8 mouse cellular contexts compared by ENCODE assay signal in genomic region chr7:122390200-122390599, GRCm38 (mm10).
DNase-seq lines count a peak whose midpoint lies in the region; ATAC-seq and TF ChIP-seq lines count a peak whose summit lies in the region.

No protein-coding gene starts in this region.

- H3K4me3 ChIP-seq in heart, embryonic 15.5 days, result no peak overlapping the region
- H3K4me3 ChIP-seq in G1E (ENCODE audit: low read depth, low read length), result peak overlapping the region; percentile 4; the same call in 1 of the 2 replicates
- no peak overlapping the region for H3K4me3 ChIP-seq in neural tube, embryonic 14.5 days (ENCODE audit: low read depth, low read length)

- no peak overlapping the region for H3K27ac ChIP-seq in heart, embryonic 15.5 days
- no peak overlapping the region for H3K27ac ChIP-seq in neural tube, embryonic 14.5 days (ENCODE audit: low read depth, low read length)

- 49% methylated on average over 5 of the region's 5 CpGs for WGBS in heart, embryonic 15.5 days
- WGBS in neural tube, embryonic 14.5 days, result 33% methylated on average over 5 of the region's 5 CpGs

- TF ChIP-seq CTCF in G1E (IDR thresholded peaks at IDR 0.05; ENCODE audit: low read depth, low read length), result no peak

- H3K36me3 ChIP-seq in heart, embryonic 15.5 days, result no peaks in the 10 kb centered on the region
- no peaks in the 10 kb centered on the region for H3K36me3 ChIP-seq in G1E (replicated peaks)
- no peaks in the 10 kb centered on the region for H3K36me3 ChIP-seq in neural tube, embryonic 14.5 days (ENCODE audit: control insufficient read depth, insufficient read depth, low read length)

- no peak overlapping the region for H3K9ac ChIP-seq in heart, embryonic 15.5 days
- no peak overlapping the region for H3K9ac ChIP-seq in neural tube, embryonic 14.5 days (replicated peaks; ENCODE audit: low read depth, low read length)

- no peak for DNase-seq in heart, adult 8-10 months (ENCODE audit: low spot score)
- DNase-seq in G1E (ENCODE audit: low spot score), result no peak
- peak; percentile 55 for DNase-seq in induced T-regulatory cell, adult 2 months (ENCODE audit: low read depth)
- DNase-seq in kidney, adult 18-20 months, result no peak
- no peak for DNase-seq in kidney, postnatal 25 days
- DNase-seq in heart, postnatal 4 days, result no peak

- peak; percentile 53; the same call in 1 of the 2 replicates for ATAC-seq in heart, embryonic 15.5 days (replicated peaks; ENCODE audit: insufficient number of reproducible peaks, insufficient read depth, low FRiP score, low read depth)
- no peak for ATAC-seq in G1E (ENCODE audit: extremely low read depth, insufficient number of reproducible peaks, low FRiP score, poor library complexity, severe bottlenecking)
- ATAC-seq in neural tube, embryonic 14.5 days (ENCODE audit: low read depth), result peak; percentile 75; the same call in 1 of the 2 replicates

- no peaks in the 10 kb centered on the region for H3K9me3 ChIP-seq in heart, embryonic 15.5 days (replicated peaks)
- H3K9me3 ChIP-seq in G1E (replicated peaks), result peaks cover 56% of the 10 kb centered on the region
- H3K9me3 ChIP-seq in neural tube, embryonic 14.5 days (ENCODE audit: control insufficient read depth, low read length), result no peaks in the 10 kb centered on the region

- H3K27me3 ChIP-seq in heart, embryonic 15.5 days, result no peaks in the 10 kb centered on the region
- no peaks in the 10 kb centered on the region for H3K27me3 ChIP-seq in G1E (ENCODE audit: insufficient read depth, low read length)
- no peaks in the 10 kb centered on the region for H3K27me3 ChIP-seq in neural tube, embryonic 14.5 days (ENCODE audit: control insufficient read depth, insufficient read depth, low read length)

- 0 out of 2 replicates have a peak, but pooled peaks cover 8% of the 10 kb centered on the region for H3K4me1 ChIP-seq in heart, embryonic 15.5 days (replicated peaks)
- no peaks in the 10 kb centered on the region for H3K4me1 ChIP-seq in G1E (ENCODE audit: insufficient read depth, low read depth, low read length)
- H3K4me1 ChIP-seq in neural tube, embryonic 14.5 days (ENCODE audit: control insufficient read depth, insufficient read depth, low read length), result peaks cover 10% of the 10 kb centered on the region; the same call in 1 of the 2 replicates

- no peak overlapping the region for H3K4me2 ChIP-seq in heart, embryonic 15.5 days
- H3K4me2 ChIP-seq in neural tube, embryonic 14.5 days (ENCODE audit: low read depth, low read length), result no peak overlapping the region
